Mouse (Mus musculus) liver, embryonic 14.5 days (tissue): ENCODE measurements around the gene Tecr. TPM values are rescaled to one million over a fixed set of nuclear protein-coding genes. Genes with fewer than 3 reads are reported as not detected.
"Not testable (repeated sequence)": the region's sequence is repeated elsewhere in the genome, so short reads cannot be mapped to it uniquely, and the experiment has no call there.

Experiments used
- ATAC-seq: fragments of 200-750 bp; cut with Nextera tagmentation; 2 replicates; pipeline ENCODE4 v1.8.0; 2017; ENCODE audit warnings: moderate number of reproducible peaks, mild to moderate bottlenecking, moderate library complexity; ENCODE audit not compliant: insufficient read depth
- DNase-seq, 3 experiments: peaks; one replicate each; pipeline ENCODE4 v3.0.0-alpha.2; 2012 to 2013; ENCODE audit warnings: low read depth in 3 of 3, low spot score in 3 of 3
- H3K27ac ChIP-seq: fragments of 300-500 bp; sonication (generic); 2 replicates; pipeline ENCODE4 v1.5.1; 2014; ENCODE audit warnings: moderate library complexity, mild to moderate bottlenecking, control low read depth, inconsistent platforms
- H3K27me3 ChIP-seq: fragments of 300-500 bp; sonication (generic); 2 replicates; pipeline ENCODE4 v1.6.1; 2014; ENCODE audit warnings: mild to moderate bottlenecking, low read length, moderate library complexity; ENCODE audit not compliant: control insufficient read depth, insufficient read depth
- H3K36me3 ChIP-seq: fragments of 300-500 bp; sonication (generic); replicated peaks from 2 replicates; pipeline ENCODE4 v1.6.1; 2014; ENCODE audit warnings: low read depth; ENCODE audit not compliant: control insufficient read depth, insufficient read depth
- H3K4me1 ChIP-seq, 2 experiments: fragments of 200-500 bp in 1 of 2; fragments of 300-500 bp in 1 of 2; sonication (generic) in 1 of 2; replicated peaks; 2 replicates each; pipeline ENCODE4 v1.6.1; 2012 to 2014; ENCODE audit warnings: antibody characterized with exemption in 1 of 2, inconsistent platforms in 1 of 2, low read length in 1 of 2; ENCODE audit not compliant: control insufficient read depth in 2 of 2, insufficient read depth in 2 of 2
- H3K4me2 ChIP-seq: fragments of 300-500 bp; sonication (generic); 2 replicates; pipeline ENCODE4 v1.6.1; 2014; ENCODE audit warnings: low read depth, mild to moderate bottlenecking, control low read depth, moderate library complexity
- H3K4me3 ChIP-seq, 2 experiments: fragments of 200-500 bp in 1 of 2; fragments of 300-500 bp in 1 of 2; sonication (generic) in 1 of 2; 2 replicates each; pipeline ENCODE4 v1.5.1; 2012 to 2014; ENCODE audit warnings: low read depth in 2 of 2, low read length in 2 of 2, mild to moderate bottlenecking in 2 of 2, control low read depth in 1 of 2, inconsistent platforms in 1 of 2, moderate library complexity in 1 of 2; ENCODE audit not compliant: insufficient read depth in 1 of 2
- H3K9ac ChIP-seq: fragments of 300-500 bp; sonication (generic); replicated peaks from 2 replicates; pipeline ENCODE4 v1.6.1; 2014; ENCODE audit warnings: mild to moderate bottlenecking, control low read depth, moderate library complexity
- H3K9me3 ChIP-seq: fragments of 300-500 bp; sonication (generic); 2 replicates; pipeline ENCODE4 v1.6.1; 2016; ENCODE audit warnings: low read length, mixed read lengths; ENCODE audit not compliant: control insufficient read depth
- CTCF ChIP-seq: IDR thresholded peaks from 2 replicates; pipeline ENCODE4 v1.5.1; 2016; ENCODE audit warnings: antibody characterized with exemption, low read depth, control low read depth
- EP300 ChIP-seq: IDR thresholded peaks from 2 replicates; pipeline ENCODE4 v1.6.1; 2016; ENCODE audit warnings: antibody characterized with exemption, low read depth
- WGBS: fragments of 180-500 bp; shearing (Covaris S2); extraction: QIAGEN DNeasy Blood & Tissue Kit; methylation state at CpG from one replicate; pipeline ENCODE4 v1.1.7; 2014; ENCODE audit not compliant: insufficient replicate concordance; 5-methylcytosine and 5-hydroxymethylcytosine counted together
- polyA plus RNA-seq, 2 experiments: library from polyadenylated mRNA; depleted of rRNA in 1 of 2; stranded (reverse) in 1 of 2; unstranded in 1 of 2; fragments of >200 nt; fragmentation: Nextera tagmentation in 1 of 2; extraction: Ambion mirVana in 1 of 2; gene quantifications; 2 replicates each; pipeline versions ENCODE4 v1.2.1 to v1.2.3; 2012 to 2014

Tecr gene
- polyA plus RNA-seq, 2 experiments: 176 to 294 TPM

DNA sequence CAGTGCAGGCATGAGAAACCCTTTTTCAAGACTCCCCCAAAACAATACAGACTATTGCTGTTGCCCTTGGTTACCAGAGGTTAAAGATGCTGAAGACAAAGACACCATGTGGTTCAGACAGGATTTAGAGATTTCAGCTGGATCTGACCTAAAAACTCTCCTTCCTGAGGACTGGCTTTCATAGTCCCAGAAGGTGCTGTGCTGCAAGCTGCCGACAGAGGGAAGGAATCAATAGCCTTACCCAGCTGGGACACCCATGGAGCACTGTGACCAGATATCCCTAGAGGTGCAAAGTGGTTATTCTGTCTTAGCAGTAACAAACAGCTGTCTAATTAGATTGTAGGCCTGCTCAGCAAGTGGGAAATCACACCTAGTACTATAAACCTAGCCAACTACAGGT is 9.6 kb downstream of the Tecr start:
- Histone ChIP-seq H3K27me3 (no peaks in the 10 kb centered on the region), H3K9ac (no peak overlapping the region), H3K4me1 (peaks cover 42 to 55% of the 10 kb centered on the region in 2 experiments), H3K4me2 (no peak overlapping the region), H3K9me3 (no peaks in the 10 kb centered on the region), H3K36me3 (no peaks in the 10 kb centered on the region), H3K27ac (no peak overlapping the region), H3K4me3 (no peak overlapping the region)
- 33% methylated on average over 1 of the region's 1 CpGs for WGBS
- TF ChIP-seq EP300: no peak
- peak; percentile 60 for TF ChIP-seq CTCF
- no peak for DNase-seq
- ATAC-seq: no peak

DNA sequence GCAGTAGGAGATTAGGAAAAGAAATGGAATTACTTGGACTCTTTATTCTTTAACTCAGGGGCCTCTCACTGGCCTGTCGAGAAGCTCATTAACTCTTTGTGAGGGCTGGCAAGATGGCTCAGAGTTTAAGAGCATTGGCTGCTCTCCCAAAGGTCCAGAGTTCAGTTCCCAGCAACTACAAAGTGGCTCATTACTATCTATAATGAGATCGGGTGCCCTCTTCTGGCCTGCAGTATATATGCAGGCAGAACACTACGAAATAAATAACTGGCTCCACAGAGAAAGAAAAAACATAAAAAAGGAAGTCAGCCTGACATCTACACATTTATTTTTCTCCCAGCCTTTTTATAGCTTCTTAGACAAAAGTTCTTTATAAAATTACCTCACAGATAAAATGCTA is 11.4 kb downstream of the Tecr start:
- WGBS: 16% methylated on average over 3 of the region's 3 CpGs

DNA sequence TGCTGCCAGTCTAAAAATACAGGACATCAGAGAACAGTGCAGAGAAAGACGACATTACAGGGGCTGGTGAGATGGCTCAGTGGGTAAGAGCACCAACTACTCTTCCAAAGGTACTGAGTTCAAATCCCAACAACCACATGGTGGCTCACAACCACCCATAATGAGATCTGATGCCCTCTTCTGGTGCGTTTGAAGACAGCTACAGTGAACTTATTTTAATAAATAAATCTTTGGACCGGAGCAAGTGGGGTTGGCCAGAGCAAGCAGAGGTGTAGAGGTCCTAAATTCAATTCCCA is 12.8 kb downstream of the Tecr start:
- ATAC-seq: not testable (repeated sequence)
- WGBS: 38% methylated on average over 3 of the region's 3 CpGs

More for the DNA sequence above, 11.4 kb downstream of the Tecr start:
- H3K27me3 ChIP-seq: no peaks in the 10 kb centered on the region
- ATAC-seq (no peak), DNase-seq (no peak)
- H3K9me3 ChIP-seq: no peaks in the 10 kb centered on the region
- H3K4me2 ChIP-seq: no peak overlapping the region
- H3K4me3 ChIP-seq: no peak overlapping the region
- no peak overlapping the region for H3K9ac ChIP-seq
- TF ChIP-seq CTCF (peak; percentile 66), EP300 (no peak)
- H3K27ac ChIP-seq: no peak overlapping the region; the same call in 1 of the 2 replicates
- no peaks in the 10 kb centered on the region; the same call in 1 of the 2 replicates for H3K36me3 ChIP-seq
- peaks cover 37 to 44% of the 10 kb centered on the region in 2 experiments for H3K4me1 ChIP-seq

DNA sequence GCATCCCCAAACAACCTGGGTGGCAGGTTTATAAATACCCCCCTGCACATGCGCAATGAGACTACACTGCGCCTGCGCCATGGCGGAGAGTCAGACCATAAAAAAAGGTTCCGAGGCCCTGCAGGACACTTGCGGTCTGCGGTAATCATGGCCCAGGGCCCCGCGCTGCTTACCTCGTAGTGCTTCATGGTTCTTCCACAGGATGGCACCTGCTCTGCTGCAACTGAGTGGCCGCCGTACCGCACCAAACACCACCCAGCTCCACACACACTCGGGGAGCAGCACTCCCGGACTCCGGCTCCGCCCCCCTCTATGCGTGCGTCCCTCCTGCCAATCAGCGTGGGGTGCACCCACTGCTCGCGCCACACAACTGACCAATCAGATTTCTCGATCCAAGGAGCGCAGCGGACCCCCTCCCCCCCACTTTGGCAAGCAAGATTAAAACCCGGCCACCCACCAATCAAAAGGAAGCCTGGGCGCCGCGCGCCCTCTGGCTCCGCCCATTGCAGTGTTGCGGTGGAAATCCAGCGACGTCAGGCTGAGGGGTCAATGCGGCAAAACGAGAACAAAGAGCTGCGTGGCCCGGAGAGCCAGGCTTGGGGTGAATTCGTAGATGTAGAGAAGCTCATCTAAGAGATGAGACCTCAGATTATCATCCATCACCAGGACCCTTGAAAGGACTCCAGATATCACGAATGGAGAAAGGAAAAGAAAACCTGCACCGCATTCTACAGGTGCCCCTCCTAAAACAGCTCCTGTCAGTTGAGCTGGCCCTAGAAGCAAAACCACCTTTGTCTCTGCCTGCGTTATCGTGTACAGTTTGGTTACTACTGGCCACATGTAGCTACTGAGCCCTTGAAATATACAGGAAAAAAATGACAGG is 13.4 kb downstream of the Tecr start:
- Histone ChIP-seq H3K27ac (peak overlapping the region; percentile 94), H3K9me3 (no peaks in the 10 kb centered on the region), H3K4me2 (peak overlapping the region; percentile 90), H3K27me3 (no peaks in the 10 kb centered on the region), H3K4me1 (peaks cover 21 to 24% of the 10 kb centered on the region in 2 experiments), H3K4me3 (peak overlapping the region; percentile 65 to 91), H3K9ac (peak overlapping the region; percentile 85), H3K36me3 (no peaks in the 10 kb centered on the region; the same call in 1 of the 2 replicates)
- under 1% methylated on average over 43 of the region's 43 CpGs for WGBS
- ATAC-seq (peak; percentile 97), DNase-seq (peak; percentile 97 to 99 (median 97))
- peak; percentile 38; the same call in 1 of the 2 replicates for TF ChIP-seq CTCF
- peak; percentile 10; the same call in 1 of the 2 replicates for TF ChIP-seq EP300

More for the DNA sequence above, 12.8 kb downstream of the Tecr start:
- Histone ChIP-seq H3K4me1 (peaks cover 27 to 30% of the 10 kb centered on the region in 2 experiments), H3K4me2 (peak overlapping the region; percentile 90), H3K9ac (peak overlapping the region; percentile 83), H3K27ac (peak overlapping the region; percentile 94), H3K4me3 (peak overlapping the region; percentile 65 to 69)
- not testable (repeated sequence) for H3K9me3 ChIP-seq, H3K27me3 ChIP-seq, H3K36me3 ChIP-seq, DNase-seq
- peak; percentile 49 for TF ChIP-seq CTCF

DNA sequence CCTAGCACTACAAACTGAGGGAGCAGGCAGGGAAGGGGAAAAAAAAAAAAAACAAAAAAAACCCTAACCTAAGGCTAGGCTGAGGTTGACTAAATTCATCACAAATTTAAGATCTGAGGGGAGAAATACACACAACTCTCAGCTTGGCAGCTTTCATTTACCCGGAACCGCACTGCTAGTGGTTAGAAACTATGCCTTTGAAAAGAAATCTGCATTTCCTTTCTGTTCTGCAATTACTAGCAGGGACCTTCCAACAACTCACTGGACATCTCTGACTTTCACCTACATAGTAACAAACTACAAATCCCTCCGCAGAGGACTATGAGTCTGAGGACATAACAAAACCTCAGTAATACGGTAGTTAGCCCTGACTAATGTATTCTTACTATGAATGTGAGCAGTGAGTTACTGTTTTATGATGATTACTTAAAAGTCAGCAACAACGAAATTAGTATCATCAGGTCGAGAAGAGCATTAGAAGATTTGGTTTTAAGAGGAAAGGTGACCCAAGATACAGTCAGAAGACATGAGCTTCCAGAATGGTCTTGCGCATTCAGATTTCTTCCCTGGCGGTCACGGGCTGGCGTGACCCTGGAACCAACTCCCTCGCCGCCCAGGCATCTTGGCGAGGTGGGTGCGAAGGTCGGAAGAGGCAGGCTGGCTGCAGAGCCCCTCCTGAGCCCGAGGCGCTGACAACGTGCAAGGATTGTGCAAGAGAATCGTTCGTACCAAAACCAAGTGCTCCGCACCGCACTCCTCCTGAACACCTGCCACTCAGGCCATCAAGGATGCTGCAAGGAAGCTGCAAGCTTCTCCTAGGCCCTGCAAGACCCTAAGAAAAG is 14.2 kb downstream of the Tecr start:
- Histone ChIP-seq H3K4me2 (peak overlapping the region; percentile 90), H3K27me3 (no peaks in the 10 kb centered on the region), H3K9me3 (no peaks in the 10 kb centered on the region), H3K9ac (peak overlapping the region; percentile 85), H3K36me3 (no peaks in the 10 kb centered on the region; the same call in 1 of the 2 replicates), H3K27ac (peak overlapping the region; percentile 43), H3K4me1 (peaks cover 12 to 16% of the 10 kb centered on the region in 2 experiments), H3K4me3 (peak overlapping the region; percentile 65 to 91)
- no peak for TF ChIP-seq CTCF
- TF ChIP-seq EP300: no peak
- whole genome bisulfite sequencing: 4% methylated on average over 22 of the region's 22 CpGs
- DNase-seq (no peak), ATAC-seq (peak; percentile 7)
